Mouse (Mus musculus) midbrain, embryonic 13.5 days (tissue): ENCODE data around the gene Mpp3. TPM values are rescaled to one million over a fixed set of nuclear protein-coding genes. Genes with fewer than 3 reads are reported as not detected.

Experiments used
- ATAC-seq: fragments of 200-750 bp; cut with Nextera tagmentation; 2 replicates; pipeline ENCODE4 v1.8.0; 2017; ENCODE audit warnings: mild to moderate bottlenecking, moderate TSS enrichment, moderate library complexity
- H3K27ac ChIP-seq: fragments of 300-500 bp; sonication (generic); 2 replicates; pipeline ENCODE4 v1.5.1; 2015; ENCODE audit warnings: inconsistent platforms, mild to moderate bottlenecking, moderate library complexity
- H3K27me3 ChIP-seq: fragments of 300-500 bp; sonication (generic); 2 replicates; pipeline ENCODE4 v1.6.1; 2015; ENCODE audit warnings: mild to moderate bottlenecking, inconsistent platforms
- H3K36me3 ChIP-seq: fragments of 300-500 bp; sonication (generic); 2 replicates; pipeline ENCODE4 v1.6.1; 2015; ENCODE audit warnings: mild to moderate bottlenecking, inconsistent platforms
- H3K4me1 ChIP-seq: fragments of 300-500 bp; sonication (generic); replicated peaks from 2 replicates; pipeline ENCODE4 v1.6.1; 2015; ENCODE audit warnings: inconsistent platforms
- H3K4me2 ChIP-seq: fragments of 300-500 bp; sonication (generic); replicated peaks from 2 replicates; pipeline ENCODE4 v1.6.1; 2015; ENCODE audit warnings: moderate library complexity, mild to moderate bottlenecking, inconsistent platforms
- H3K4me3 ChIP-seq: fragments of 300-500 bp; sonication (generic); replicated peaks from 2 replicates; pipeline ENCODE4 v1.5.1; 2015; ENCODE audit warnings: mild to moderate bottlenecking, inconsistent platforms
- H3K9ac ChIP-seq: fragments of 300-500 bp; sonication (generic); replicated peaks from 2 replicates; pipeline ENCODE4 v1.6.1; 2015; ENCODE audit warnings: mild to moderate bottlenecking, inconsistent platforms
- H3K9me3 ChIP-seq: fragments of 300-500 bp; sonication (generic); 2 replicates; pipeline ENCODE4 v1.6.1; 2016; ENCODE audit warnings: mild to moderate bottlenecking, inconsistent platforms
- WGBS: fragments of 180-500 bp; shearing (Covaris S2); methylation state at CpG from one replicate; pipeline ENCODE4 v1.1.7; 2015; 5-methylcytosine and 5-hydroxymethylcytosine counted together
- polyA plus RNA-seq: library from polyadenylated mRNA; unstranded; fragments of >200 nt; fragmentation: Nextera tagmentation; extraction: Ambion mirVana; gene quantifications from 2 replicates; pipeline ENCODE4 v1.2.1, GENCODE M21; 2015

Gene Mpp3
- polyA plus RNA-seq, 1 experiment from 2014 or later = 45.3 TPM

DNA sequence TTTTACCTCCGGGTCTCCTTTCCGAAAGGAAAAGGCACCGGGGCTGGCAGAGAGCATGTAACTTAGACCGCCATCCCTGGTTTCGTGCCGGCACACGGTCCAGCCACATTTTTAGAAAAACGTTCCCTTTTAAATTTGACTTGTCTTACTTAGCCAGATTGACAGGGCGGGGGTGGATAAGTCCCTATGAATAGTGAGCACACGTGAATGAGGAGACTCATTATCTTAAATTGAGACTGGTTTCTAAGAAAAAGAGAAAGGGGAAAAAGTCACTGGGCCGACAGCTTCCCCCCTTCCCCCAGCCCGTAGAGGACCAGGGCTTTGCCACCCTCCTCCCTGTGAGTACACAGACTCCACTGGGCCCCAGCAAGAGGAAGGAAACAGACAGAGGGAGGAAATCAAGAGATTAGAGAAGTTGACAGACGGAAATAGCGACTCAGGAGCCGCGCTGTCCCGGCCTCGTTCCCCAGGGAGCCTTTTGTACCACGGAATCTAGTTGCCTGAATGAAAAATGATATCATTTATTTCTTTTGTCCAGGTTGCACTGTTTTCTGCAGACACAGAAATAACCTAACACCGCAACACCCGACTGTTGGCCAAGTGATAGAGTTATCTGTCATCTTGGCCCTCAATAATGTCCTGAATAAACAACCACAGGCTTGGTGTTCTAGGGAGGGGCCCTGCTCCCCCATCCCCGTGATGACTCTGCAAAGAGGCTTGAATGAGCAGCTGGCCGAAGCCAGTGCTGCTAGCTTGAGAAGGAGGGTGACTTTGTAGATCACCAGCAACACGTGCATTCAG, 75.5 kb downstream of the Mpp3 start:
- Histone ChIP-seq H3K4me1 (peaks cover 14% of the 10 kb centered on the region), H3K9ac (no peak overlapping the region), H3K27me3 (peaks cover 36% of the 10 kb centered on the region), H3K27ac (no peak overlapping the region), H3K9me3 (no peaks in the 10 kb centered on the region), H3K4me3 (no peak overlapping the region), H3K4me2 (peak overlapping the region; percentile 33), H3K36me3 (no peaks in the 10 kb centered on the region)
- no peak for ATAC-seq
- 19% methylated on average over 24 of the region's 24 CpGs for WGBS

DNA sequence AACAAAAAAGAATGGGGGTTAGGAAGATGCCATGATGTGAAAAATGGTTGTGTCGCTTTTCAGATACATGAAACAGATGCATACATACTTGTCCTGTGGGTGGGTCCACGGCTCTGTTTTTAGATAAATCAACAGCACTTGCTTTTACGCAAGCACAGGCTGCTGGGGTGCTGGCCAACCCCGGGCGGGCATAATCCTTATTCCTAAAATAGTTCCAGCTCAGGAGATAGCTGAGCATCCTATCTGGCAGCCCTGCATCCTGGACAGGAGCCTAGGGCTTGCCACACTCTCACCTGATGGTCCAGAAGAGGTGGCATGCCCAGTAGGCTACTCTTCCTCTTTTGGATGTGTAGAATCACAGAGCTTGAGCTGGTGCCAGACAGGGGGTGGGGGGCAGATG, 78.2 kb downstream of the Mpp3 start:
- Histone ChIP-seq H3K4me1 (peaks cover 14% of the 10 kb centered on the region), H3K9ac (no peak overlapping the region), H3K4me2 (no peak overlapping the region), H3K27me3 (peaks cover 35% of the 10 kb centered on the region), H3K9me3 (no peaks in the 10 kb centered on the region), H3K27ac (no peak overlapping the region), H3K4me3 (no peak overlapping the region), H3K36me3 (no peaks in the 10 kb centered on the region)
- ATAC-seq = no peak
- WGBS = 91% methylated on average over 5 of the region's 5 CpGs

Other genes with a start within 250 kb of the Mpp3 start
- gene Etv4, start 243.1 kb downstream of the Mpp3 start, polyA plus RNA-seq = 1.9 and 4.1 TPM in 2 replicates
- gene Meox1, start 134.1 kb downstream of the Mpp3 start, polyA plus RNA-seq = 0.12 and 0.13 TPM in 2 replicates
- gene Sost, start 61.4 kb downstream of the Mpp3 start, polyA plus RNA-seq = 0.07 and 0.24 TPM in 2 replicates
- not detected in 2 replicates for gene Cfap97d1, start 44.2 kb downstream of the Mpp3 start, polyA plus RNA-seq
- 11.3 and 11.8 TPM in 2 replicates for gene Dusp3, start 41.4 kb downstream of the Mpp3 start, polyA plus RNA-seq
- gene Cd300lg, start 13.0 kb upstream of the Mpp3 start, polyA plus RNA-seq = 0.32 and 0.40 TPM in 2 replicates
- 24.5 and 26.7 TPM in 2 replicates for gene Mpp2, start 60.1 kb upstream of the Mpp3 start, polyA plus RNA-seq
- not detected in 2 replicates for gene Ppy, start 72.9 kb upstream of the Mpp3 start, polyA plus RNA-seq
- not detected in 2 replicates for gene Pyy, start 79.4 kb upstream of the Mpp3 start, polyA plus RNA-seq
- 0.09 TPM in 1 of 2 replicates, not detected in the other for gene Nags, start 117.1 kb upstream of the Mpp3 start, polyA plus RNA-seq
- 40.5 and 42.5 TPM in 2 replicates for gene Tmem101, start 127.9 kb upstream of the Mpp3 start, polyA plus RNA-seq
- 141 and 156 TPM in 2 replicates for gene Lsm12, start 156.8 kb upstream of the Mpp3 start, polyA plus RNA-seq
- gene G6pc3, start 161.2 kb upstream of the Mpp3 start, polyA plus RNA-seq = 31.4 and 32.9 TPM in 2 replicates
- 80.5 and 106 TPM in 2 replicates for gene Hdac5, start 201.7 kb upstream of the Mpp3 start, polyA plus RNA-seq
- 4.6 and 5.6 TPM in 2 replicates for gene BC030867, start 220.4 kb upstream of the Mpp3 start, polyA plus RNA-seq
- gene Asb16, start 240.3 kb upstream of the Mpp3 start, polyA plus RNA-seq = not detected in 2 replicates